Mouse (Mus musculus): Measurements from ENCODE around the gene Rdx.
A peak's percentile ranks its signal among the peaks of the same experiment; 100 is the strongest.

The Rdx gene

DNA sequence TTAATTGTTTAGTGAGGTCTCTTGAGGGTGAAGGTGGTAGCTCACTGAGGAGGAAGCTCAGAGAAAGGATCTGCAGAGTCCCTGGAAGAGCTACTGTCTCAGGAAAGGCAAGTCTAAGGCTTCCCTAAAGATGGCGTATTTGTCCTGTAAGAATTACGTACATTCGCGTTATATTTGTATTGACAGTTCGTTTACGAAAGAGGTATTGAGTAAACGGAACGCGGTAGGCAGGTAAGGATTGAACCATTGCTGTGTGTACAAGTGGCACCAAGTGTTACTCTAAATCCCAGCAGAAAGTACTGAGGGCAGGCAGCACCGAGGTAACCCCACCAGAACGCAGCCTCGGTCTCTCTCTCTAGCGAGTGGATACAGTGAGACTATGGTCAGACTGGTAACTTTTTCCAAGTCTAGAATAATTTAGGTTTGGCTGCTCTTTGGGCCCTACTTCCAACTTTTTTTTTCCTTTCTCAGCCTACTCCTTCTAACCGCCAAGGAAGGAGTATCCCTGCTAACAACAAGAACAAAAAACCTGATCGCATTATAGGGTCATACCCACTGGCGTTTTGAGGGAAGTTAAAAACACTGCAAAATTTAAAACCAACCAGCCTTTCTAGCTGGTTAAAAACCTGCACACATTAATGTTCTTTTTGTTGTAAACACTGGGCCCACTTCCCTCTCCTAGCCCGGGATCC lies at the start of gene Rdx:
Rdx (plus strand) TSS at position 45 of the 692 bp plus-strand sequence.
- peak; percentile 21 for DNase-seq (ENCODE audit: low read depth, low spot score)

DNA sequence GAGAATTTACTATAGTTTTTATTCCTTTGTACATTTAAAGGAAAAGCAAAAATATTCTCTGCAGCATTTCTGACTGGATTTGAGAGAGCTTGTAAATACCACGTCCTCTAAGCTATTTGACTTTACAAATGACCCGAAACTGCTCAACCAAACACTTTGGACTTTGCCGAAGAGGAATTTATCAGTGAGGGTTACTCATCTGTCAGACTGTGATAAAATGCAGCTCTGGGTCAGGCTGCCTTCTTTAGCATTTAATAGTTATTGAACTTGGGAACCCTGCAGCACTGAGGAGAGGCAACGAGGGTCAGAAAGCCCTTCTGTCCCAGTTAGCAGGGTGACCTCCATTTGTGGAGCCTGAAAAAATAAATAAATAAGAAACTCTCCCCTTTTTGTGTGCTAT lies 43.5 kb upstream of the Rdx start:
- DNase-seq (ENCODE audit: low read depth, low spot score), result peak; percentile 17

DNA sequence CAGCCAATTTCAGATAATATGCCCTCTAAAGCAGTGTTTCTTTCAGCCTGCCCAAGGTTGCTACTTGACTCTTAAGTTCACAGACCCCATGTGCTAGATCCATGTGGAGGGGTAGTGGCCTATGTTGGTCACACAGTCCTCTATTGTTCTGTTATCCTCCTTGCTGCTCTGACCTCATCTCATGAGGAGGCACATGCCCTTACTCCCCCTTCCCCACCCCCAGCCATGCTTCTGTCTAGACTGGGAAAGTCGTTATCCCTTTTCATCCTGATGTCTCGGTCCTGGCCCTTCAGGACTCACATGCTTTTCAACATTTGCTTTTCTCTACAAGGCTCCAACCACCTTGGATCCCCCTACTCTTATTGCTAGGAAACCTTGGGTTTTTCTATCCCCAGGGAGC lies 39.6 kb upstream of the Rdx start:
- no peak for DNase-seq (ENCODE audit: low read depth, low spot score)

- no peak for DNase-seq (ENCODE audit: low read depth, low spot score)
Observed at GRCm38 (mm10) chr9:52008511-52008910, 38.5 kb upstream of the Rdx start.

GRCm38 (mm10) chr9:52012311-52012710 lies 34.7 kb upstream of the Rdx start:
- DNase-seq (ENCODE audit: low read depth, low spot score), result no peak

GRCm38 (mm10) chr9:52012781-52013436 lies 34.1 kb upstream of the Rdx start:
- no peak for DNase-seq (ENCODE audit: low read depth, low spot score)

DNA sequence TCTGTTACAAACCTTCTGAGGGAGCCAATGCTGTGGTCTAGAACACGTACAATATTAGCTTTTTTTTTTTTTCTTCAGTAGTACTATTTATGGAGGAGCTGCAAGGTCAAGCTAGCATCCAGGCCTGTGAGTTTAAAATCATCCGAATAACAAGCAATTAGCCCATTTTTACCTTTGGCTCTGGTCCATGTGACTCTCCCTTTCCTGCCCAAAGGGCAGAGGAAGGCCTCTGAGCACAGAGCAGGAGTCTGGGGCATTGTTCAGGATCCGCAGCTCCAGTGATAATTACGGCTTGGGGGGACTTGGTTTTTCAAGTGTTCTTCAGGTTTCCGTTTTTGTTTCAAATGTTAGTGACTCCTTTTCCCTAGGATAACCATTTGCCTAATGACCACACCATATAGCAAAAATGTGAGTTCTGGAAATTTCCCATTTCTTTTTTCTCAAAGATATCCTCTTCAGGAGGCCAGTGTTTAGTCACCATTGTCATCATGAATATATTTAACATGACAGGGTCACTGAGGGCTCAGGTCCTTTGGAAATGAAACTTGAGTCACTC lies 33.0 kb upstream of the Rdx start:
- DNase-seq (ENCODE audit: low read depth, low spot score), result no peak

- DNase-seq (ENCODE audit: low read depth, low spot score), result no peak
Observed at GRCm38 (mm10) chr9:52017091-52017490, 29.9 kb upstream of the Rdx start.

DNA sequence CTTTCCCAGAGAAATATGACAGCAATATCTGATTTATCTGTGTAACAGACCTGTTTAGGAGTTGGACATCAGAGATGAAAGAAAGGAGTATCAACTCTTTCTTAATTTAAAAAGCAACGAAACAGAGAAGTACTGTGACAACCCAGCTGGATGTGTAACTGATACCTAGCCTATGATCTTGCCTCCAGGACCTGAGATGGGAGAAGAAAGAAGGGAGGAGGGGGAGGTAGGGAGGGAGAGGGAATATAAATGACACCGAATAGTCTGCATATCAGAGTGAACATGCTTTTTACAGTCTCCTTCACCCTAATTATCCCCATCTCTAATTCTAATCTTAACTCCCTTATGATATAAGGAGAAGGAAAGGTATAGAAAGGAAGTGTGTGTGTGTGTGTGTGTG lies 29.1 kb upstream of the Rdx start:
- no peak for DNase-seq (ENCODE audit: low read depth, low spot score)

DNA sequence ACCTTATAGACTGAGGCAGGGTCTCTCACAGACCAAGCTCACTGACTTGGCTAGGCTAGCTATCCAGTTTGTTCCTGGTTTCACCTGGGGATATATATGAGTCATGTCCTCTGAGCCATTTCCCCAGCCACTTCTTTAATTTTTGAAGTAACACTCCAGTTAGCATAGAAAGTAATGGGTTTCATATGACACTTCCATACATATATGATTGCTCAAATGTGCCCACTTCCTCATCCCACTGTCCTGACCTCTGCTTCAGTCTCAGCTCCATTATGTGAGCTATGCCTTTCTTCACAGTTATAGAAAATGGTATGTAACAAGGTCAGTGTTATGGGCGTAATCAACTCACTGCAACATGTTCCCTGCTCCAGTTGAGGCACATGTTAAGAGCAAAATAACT lies 28.5 kb upstream of the Rdx start:
- no peak for DNase-seq (ENCODE audit: low read depth, low spot score)

GRCm38 (mm10) chr9:52027257-52028020 lies 19.5 kb upstream of the Rdx start:
- DNase-seq (ENCODE audit: low read depth, low spot score), result peak; percentile 23

DNA sequence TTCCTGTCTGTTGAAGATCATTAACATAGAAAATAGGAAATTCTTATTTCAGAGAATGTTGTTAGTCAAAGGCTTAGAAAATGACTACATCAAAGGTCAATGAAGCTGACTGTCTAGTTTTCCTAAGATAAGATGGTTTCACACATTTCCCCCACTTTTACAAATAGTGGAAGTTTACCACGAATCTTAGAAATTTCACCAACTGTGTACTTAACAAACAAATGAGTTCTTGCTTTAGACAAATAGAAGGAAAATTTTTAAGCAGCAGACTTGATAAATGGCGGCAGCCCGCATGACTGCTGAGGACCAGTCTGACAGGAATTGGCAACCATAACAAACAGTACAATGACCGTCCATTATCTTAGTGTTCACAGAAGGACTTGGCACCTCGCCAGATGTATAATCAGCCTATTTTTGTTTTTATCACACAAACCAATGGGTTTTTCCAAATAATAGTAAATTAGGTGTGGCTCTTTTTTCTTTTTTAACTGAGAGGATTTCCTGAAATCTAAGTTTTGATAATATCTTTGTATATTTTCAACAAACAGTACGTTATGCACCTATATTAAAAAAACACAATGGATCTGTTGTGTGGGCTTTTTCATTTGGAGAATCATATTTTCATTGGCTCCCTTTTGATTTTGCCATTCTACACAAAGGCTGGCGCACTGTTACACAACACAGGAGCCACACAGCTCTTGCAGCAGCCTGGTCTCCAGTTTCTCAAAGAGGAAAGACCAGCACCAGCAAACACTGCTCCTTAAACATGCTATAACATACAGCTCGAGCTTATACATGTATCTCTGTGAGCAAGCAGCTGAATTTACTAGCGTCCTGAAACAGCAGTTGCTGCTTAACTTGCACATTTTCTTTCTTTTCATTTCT lies 18.2 kb upstream of the Rdx start:
- DNase-seq (ENCODE audit: low read depth, low spot score), result peak; percentile 35

DNA sequence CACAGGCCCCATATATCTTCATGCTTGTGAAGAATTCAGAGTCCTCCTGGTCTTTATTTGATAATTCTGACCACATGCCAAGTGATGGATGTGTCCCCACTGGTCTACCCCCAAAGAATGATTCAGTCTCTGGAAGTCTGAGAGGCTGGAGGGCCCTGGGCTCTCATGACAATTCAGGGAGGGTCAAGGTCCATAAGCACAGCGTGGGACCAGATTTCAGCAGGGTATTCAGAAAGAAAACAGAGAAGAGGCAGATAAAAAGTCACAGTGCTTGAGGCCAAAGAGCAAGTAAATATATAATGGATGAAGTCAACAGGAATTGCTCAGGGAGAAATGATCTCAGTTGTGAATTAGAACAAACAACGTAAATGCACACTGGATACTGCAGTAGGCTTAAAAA lies 15.5 kb upstream of the Rdx start:
- DNase-seq (ENCODE audit: low read depth, low spot score), result peak; percentile 46

DNA sequence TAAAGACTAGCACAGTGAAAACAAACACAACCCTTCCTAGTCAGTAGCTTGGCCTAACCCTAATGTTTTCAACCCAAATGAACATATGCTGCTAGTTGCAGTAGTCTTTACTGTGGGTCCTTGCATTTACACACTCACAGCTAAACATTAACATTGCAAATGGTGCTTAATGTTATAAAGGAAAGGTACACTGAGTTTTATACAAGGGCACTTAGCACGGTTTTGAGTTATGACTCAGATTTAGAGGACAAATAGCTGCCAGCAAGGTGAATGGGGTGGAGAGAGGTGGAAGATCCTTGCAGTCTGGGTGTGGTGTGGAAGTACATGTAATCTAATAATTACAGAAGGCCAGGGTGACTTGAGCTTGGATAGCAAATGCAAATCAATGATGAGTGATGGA lies 9.5 kb upstream of the Rdx start:
- DNase-seq (ENCODE audit: low read depth, low spot score), result no peak

DNA sequence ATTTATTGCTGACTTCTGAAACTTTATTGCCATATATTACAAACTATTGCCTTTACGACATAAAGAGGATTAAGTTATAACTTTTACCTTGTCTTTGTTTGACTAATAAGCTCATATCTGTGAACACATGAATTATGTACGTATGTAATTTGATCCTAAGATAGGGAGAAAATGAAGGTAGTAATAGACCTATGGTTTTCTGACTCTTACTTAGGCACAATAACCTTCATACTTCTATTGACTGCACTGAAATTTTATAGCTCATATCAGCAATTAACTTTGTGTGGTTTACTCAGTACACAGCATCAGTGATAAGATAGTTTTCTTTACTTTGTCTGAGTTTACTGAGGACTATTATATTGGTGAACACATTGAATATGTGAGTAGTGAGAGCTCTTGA lies 5.3 kb upstream of the Rdx start:
- DNase-seq (ENCODE audit: low read depth, low spot score), result no peak

DNA sequence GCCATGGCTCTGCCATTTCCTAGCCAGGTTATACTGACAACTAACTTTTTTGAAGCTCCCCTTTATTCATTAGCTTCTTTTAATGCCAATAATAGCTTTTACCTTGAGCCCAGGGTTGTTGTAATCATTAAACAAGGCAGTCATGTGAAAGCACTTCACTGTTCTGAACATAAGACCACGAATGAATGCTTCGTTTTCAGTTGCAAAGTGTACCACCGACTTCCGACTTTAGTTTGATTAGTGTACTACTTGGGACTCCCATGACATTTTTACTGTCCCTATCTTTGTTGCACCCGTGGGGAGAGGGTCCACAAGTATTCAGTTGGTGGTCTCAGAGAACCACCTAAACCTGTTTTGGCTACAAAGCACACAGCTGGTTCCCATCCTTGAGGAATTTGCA lies 287 bp upstream of the Rdx start:
- DNase-seq (ENCODE audit: low read depth, low spot score), result no peak

DNA sequence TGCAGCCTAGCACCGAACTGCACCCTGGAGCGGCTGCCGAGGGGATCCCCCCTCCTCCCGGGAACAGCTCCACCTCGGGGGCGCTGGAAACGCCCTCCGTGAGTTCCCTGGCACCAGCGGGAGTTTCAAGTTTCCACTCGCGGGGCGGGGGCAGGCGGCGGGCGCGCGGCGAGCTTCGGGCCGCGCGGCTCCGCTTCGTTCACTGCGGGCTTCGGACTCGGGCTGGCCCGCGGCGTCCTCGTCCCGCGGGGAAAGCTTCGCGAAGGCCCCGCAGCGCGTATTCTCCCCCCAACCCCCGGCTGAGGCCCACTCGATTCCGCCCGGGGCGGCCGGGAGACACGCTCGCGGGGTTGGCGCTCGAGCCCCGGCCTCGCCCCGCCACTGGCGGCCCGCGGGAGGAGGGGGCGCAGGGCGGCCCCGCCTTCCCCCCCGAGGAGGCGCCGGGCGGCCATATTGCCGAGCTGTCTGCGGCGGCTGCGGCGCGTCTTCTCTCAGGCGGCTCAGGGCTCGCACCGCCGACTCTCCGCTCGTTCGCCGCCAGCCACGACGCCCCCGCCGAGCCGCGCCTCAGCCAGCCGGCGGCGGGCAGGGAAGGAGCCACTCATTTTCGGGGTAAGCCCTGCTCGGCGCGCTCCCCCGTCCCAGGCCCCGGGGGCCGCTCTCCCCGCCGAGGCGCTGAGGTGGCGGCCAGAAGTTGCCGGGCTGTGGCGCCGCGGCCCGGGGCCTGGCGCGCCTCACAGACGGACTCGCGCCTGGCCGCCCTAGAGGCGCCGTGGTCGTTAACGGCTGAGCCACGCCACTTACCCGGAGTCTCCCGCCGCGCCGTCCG lies 1.1 kb downstream of the Rdx start:
- peak; percentile 85 for DNase-seq (ENCODE audit: low read depth, low spot score)

DNA sequence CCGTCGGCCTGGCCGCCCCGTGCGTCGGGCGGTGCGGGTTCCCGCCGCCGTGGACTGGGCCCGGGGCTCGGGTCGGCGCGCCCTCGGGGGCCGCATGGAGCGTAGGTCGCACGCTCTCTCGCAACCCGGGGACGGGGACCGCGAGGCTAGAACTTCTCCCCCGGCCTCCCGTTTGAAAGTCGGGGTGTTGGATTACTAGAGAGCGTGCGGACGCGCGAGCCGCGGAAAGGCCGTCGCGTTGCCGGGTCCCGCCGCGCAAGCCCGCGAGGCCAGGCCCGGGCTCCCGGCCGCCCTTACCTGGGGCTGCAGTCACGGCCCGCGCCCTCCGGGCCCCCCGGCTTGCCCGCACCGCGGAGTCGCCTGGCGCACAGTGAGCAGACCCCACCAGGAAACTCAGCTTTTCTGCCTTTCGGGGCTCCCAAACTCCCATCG lies 1.7 kb downstream of the Rdx start:
- DNase-seq (ENCODE audit: low read depth, low spot score), result peak; percentile 47

GRCm38 (mm10) chr9:52049605-52050004 lies 2.6 kb downstream of the Rdx start:
- DNase-seq (ENCODE audit: low read depth, low spot score), result no peak

GRCm38 (mm10) chr9:52050361-52050760 lies 3.4 kb downstream of the Rdx start:
- no peak for DNase-seq (ENCODE audit: low read depth, low spot score)

GRCm38 (mm10) chr9:52052221-52052620 lies 5.2 kb downstream of the Rdx start:
- no peak for DNase-seq (ENCODE audit: low read depth, low spot score)
